Mouse (Mus musculus) c-Kit-positive CD71-negative TER-119-negative erythroid progenitor cells, embryonic 14.5 days (primary cell): Measurements from ENCODE around the gene Cpne5.
A peak's percentile ranks its signal among the peaks of the same experiment; 100 is the strongest.
"Not testable (repeated sequence)": the region's sequence is repeated elsewhere in the genome, so short reads cannot be mapped to it uniquely, and the experiment has no call there.

Source experiments
- DNase-seq: peaks from one replicate; pipeline ENCODE4 v3.0.0-alpha.2; 2013; ENCODE audit warnings: low read depth

The Cpne5 gene

DNA sequence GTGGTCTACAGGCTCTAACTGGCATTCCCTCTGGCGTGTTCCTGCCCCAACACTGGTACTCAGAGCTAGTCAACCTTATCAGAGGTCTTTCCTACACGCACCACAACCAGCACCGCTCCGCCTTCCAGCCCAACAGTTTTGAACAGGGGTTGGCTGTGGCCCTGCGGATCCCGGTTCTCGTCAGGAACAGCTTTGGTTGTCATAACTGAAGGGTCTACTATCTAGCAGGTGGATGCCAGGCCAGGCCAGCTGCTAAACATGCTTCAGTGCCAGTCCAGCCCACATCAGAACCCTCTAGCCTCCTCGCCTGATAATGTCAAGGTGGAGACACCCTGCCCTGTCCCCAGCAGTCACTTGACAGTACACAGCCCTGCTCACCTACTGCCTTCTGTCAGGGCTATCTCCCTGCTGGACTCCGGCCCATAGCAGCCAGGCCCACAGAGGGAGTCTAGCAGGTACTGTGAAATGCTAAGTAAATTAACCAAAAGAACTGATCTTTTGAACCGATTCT is 19.1 kb upstream of the Cpne5 start:
- no peak for DNase-seq

DNA sequence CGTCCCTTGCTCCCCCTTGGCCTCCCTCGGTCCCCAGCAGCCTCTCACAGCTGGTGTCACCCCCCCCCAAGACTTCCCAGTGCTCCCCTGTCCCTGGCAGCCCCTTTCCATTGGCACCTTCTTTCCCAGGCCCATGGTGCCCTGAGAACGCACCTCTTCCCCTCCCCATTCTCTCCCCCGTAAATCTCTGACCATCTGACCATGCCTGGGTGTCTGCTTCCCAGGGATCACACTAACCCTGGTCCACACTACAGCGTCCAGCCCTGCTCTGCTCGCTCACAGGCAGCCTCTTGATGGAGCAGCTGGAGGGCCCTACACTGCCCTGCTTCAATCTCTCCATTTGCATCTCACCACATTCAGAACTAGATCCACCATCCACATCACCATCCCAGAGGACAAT is 18.5 kb upstream of the Cpne5 start:
- no peak for DNase-seq

DNA sequence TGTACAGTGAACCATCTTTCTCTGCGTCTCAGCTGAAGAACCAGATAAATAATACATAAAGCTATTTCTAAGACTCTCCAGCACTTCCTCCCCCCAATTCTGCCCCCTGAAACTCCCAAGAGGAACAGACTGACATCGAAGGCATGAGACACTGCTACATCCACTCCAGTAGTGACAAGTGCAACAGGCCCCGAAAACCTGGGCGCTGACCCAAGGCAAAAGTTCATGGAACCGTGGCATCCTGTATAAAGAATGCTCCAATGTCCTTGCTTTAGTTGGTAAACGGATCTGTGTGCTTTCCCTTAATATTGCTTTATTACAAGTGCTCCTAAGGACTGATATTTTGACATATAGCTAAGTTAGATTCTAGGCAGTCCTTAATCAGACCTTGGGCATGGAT is 16.8 kb upstream of the Cpne5 start:
- not testable (repeated sequence) for DNase-seq

- DNase-seq: no peak
Observed at GRCm38 (mm10) chr17:29253684-29254083, 15.7 kb upstream of the Cpne5 start.

DNA sequence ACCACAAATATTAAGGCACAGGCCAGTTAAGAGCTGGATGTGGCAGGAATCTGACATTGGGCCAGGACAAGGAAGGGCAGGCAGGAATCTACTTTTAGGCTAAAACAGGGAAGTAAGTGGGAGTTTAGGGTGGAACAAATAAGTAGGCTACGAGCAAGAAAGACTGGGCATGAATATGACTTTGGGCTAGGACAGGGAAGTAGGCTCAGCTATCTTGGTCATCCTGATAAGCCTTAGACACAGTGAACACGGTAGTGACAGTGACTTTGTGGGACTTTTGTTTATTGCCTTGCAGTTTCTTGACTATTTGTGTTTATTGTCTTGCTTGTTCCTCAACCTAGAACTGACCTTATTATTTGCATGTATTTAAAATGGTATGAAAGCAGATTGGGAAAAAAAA is 15.3 kb upstream of the Cpne5 start:
- no peak for DNase-seq

DNA sequence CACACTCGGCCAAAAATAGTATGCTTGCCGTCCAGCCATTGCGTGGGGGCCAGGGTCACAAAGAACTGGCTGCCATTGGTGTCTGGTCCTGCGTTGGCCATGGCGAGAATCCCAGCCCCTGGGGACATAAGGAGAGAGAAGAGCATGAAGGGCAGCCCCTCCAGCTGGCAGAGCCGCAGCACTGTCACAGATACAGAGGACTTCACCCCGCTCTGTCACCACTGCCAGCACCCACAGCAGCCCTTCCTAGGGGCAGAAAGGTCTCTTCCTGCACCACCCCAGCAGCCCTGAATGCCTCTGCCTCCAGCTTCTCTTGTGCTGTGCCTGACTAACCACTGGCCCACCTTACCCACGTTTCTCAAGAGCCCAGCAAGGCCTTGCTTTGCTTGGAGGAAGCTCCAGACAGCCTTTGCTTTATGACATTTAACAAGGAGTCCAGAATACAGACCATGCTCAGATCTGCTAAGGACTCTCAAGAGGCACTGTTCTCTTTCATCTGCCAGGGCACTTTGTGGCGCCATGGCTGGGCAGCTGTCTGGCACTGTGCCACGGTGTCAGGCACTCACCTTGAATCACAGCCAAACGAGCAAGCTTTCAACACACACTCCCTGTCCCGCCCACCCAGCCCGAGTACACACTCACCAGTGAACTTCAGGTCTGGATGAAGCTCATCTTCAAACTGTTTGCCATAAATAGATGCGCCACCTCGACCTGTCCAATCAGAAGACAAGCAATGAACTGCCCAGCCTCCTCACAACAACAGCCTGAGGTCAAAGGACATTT is 13.8 kb upstream of the Cpne5 start:
- DNase-seq: no peak

- not testable (repeated sequence) for DNase-seq
Observed at GRCm38 (mm10) chr17:29251006-29251405, 13.0 kb upstream of the Cpne5 start.

- DNase-seq: no peak
Observed at GRCm38 (mm10) chr17:29249512-29249911, 11.5 kb upstream of the Cpne5 start.

GRCm38 (mm10) chr17:29247881-29248280 is 9.9 kb upstream of the Cpne5 start:
- DNase-seq: no peak

DNA sequence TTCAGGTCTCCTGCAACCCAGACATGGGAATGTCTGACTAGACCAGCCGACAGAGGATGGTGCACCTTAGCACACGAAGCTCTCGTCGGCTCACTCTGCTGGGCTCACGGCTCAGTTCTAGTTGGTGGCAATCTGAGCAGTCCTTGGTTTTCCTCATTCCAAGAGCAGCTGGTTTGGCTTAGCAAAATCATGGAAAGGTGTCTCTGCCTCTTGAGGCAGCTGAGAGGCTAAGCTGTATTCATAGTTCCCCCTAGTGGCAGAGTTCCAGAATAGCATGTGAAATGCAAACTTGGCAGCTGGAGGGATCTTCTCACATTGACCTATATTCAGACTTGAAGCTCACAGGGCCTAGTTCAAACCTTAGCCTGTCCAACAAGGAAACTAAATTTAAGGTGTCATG is 8.6 kb upstream of the Cpne5 start:
- peak; percentile 56 for DNase-seq

- DNase-seq: no peak
Observed at GRCm38 (mm10) chr17:29245725-29246124, 7.8 kb upstream of the Cpne5 start.

DNA sequence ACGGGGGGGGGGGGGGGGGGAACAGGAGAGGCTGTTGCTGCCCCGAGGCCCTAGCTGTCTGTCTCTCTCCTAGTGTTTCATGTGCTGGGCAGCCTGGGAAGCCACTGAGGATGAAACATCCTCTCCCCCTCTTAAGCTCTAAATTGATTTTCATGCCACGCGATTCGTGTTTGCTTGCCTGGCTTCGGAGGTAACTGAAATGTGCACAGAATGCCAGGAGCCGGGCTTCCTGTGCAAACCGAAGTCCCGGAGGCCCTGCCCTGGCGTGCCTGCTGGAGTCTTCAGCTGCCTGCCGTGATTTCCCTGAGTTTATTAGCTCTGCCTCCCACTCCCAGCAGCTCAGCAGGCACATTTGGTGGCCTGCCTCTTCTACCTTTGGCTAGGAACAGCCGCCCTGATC is 6.9 kb upstream of the Cpne5 start:
- DNase-seq: no peak

DNA sequence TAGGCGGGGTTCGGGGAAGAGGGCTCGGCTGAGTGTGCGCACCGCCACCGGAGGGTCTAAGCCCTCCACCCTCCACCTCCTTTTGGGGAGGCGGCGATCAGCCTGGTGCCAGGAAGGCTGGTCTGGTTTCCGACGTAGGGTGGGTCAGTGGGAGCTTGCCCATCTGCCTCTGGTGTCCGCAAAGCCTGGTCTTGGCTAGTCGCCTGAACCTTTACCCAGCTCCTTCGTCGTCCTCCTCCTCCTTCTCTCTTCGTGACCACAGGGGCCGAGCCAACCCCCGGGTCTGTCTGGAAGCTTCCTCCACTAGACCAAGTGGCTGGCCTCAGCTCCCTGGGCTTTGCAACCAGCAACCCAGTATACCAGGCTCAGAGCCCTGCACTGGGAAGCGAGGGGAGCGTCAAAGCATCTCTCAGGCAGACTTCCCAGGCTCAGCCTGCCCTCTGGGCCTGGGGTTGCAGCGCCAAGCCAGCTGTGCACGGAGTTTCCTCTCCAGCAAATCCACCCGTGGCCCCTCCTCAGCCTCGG is 516 bp upstream of the Cpne5 start:
- no peak for DNase-seq

DNA sequence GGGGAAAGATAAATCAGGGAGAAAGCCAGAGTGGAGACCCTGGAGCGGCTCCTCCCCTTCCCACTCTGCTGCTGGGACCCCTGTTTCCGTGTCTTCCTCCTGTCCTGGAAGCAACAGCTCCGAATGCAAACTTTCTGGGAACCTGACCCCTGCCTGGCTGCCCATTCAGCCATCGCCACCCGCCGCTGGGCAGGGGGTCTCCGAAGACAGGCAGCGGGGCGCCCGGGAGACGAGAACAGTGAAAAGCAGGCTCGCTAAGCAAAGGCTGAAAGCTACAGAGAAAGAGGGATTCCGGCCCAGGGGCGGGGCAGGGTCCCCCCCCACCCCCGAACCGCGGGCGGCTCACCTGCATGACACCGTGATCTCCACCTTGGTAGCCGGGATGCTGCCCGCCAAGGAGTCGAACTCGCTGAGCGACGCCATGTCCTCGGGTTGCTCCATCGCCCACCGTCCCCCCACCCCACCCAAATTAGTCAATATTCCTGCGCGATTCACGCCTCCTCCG is 648 bp downstream of the Cpne5 start:
- DNase-seq: no peak

DNA sequence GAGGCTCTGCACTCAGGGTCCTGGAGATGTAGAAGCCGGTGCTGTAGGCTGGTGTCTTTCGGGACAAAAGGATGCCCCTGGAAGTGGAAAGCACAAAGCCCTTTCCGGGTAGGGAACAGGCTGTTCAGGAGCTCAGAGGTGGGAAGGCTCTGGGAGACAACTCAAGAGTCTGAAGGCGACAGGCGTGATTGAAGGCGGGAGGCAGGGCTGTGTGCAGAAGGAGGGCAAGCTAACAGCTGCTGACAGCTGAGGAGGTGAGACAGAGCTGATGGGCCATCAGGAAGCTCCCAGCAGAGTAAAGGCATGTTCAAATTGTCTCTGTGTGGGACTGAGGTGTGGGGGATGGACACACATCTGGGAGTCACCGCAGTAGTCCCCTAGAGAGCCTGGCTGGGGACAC is 1.9 kb downstream of the Cpne5 start:
- no peak for DNase-seq

GRCm38 (mm10) chr17:29231109-29231508 is 6.9 kb downstream of the Cpne5 start:
- no peak for DNase-seq

- DNase-seq: no peak
Observed at GRCm38 (mm10) chr17:29220631-29221030, 17.3 kb downstream of the Cpne5 start.

DNA sequence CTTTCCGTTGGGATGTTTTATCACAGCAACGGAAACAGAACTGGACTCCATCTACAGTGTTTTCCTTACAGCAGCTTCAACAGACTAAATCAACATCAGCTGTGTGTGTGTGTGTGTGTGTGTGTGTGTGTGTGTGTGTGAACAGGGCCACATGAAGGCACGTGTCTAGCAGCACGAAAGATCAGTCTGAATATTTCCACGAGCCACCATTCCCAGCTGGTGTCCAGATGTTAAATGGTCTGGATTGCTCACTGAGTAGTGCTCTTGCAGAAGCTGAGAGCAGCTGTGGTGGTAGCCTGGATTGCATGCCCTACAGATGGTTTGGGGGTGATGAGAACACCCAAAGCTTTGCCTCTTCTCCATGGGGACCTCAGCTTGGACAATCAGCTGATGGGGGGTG is 19.9 kb downstream of the Cpne5 start:
- DNase-seq: no peak

DNA sequence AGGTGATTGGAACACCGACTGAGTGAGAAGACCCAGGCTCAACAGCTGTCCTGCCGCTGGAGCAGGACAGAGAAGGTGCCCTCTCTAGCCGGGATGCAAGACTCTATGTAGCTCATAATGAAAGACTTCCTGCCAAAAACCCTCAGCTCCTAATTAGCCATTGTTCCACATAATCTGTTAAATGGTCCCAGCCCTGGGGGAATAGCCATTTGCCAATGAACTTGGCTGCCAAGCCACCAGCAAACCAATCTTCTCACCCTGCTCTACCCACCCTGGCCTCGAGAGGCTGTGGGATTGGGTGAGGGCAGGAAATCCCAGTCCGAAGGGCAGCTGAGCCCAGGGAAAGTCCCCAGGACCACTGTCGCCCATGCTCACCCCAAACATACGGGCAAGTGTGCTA is 21.9 kb downstream of the Cpne5 start:
- DNase-seq: no peak

- DNase-seq: no peak
Observed at GRCm38 (mm10) chr17:29214655-29215054, 23.3 kb downstream of the Cpne5 start.

DNA sequence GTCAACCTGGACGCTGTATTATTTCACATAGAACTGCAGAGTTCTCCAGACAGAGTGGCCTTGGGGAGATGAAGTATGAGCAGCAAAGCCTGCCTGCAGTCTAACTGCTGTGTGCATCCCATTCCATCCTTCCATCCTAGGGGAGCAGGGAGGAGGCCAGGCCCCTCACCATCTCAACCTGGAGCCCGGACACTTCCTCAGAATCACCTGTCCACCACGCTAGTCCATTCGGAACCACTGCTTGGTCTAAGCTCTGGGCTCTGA is 23.8 kb downstream of the Cpne5 start:
- no peak for DNase-seq

DNA sequence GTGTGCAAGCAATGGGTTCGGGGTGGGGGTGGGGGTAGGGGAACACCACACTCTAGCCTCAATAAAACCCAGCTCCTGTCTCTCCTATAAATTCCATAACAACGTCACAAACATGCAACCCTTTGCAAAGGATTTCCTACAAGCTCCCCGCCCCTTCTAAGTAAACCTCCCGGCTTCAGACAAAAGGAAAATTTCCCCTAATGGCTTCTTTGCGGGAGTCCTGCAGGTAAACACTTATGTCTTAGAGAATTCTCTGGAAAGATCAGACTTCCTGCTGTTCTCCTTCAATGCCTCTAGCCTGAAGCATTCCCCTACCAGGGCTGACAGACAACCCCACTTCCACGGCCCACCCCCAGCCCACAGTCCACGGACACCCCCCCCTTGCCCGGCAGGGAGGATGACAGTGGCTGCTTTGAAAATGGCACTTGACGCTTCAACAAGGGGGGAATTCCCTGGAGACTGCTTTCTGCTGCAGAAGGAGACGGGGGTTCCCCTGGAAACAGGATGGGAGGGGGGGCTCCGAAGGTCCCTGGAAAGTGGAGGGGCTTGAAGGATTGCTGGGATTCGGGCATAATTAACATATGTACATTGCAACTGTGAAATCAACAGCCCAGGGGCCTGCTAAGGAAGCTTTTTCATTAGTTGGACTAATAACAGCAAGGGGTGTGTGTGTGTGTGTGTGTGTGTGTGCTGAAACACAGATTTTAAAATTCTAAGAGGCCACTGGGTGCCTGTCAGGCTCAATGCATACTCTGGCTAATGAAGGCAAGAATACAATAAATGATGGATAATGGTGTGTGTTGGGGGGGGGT is 24.4 kb downstream of the Cpne5 start:
- DNase-seq: no peak

GRCm38 (mm10) chr17:29211836-29212235 is 26.1 kb downstream of the Cpne5 start:
- no peak for DNase-seq
